Mouse (Mus musculus) embryonic facial prominence, embryonic 14.5 days (tissue): ENCODE results near the gene Ola1. TPM values are rescaled to one million over a fixed set of nuclear protein-coding genes. Genes with fewer than 3 reads are reported as not detected.

Experiments used
- ATAC-seq: fragments of 200-750 bp; cut with Nextera tagmentation; 2 replicates; pipeline ENCODE4 v1.8.0; 2017; ENCODE audit warnings: low read depth, moderate number of reproducible peaks, moderate TSS enrichment
- DNase-seq: peaks from one replicate; pipeline ENCODE4 v3.0.0-alpha.2; 2015; ENCODE audit warnings: low spot score
- H3K27ac ChIP-seq: fragments of 300-500 bp; sonication (generic); replicated peaks from 2 replicates; pipeline ENCODE4 v1.5.1; 2014; ENCODE audit warnings: low read depth, mild to moderate bottlenecking, low read length, moderate library complexity
- H3K27me3 ChIP-seq: fragments of 300-500 bp; sonication (generic); replicated peaks from 2 replicates; pipeline ENCODE4 v1.6.1; 2014; ENCODE audit warnings: low read length; ENCODE audit not compliant: control insufficient read depth, insufficient read depth
- H3K36me3 ChIP-seq: fragments of 300-500 bp; sonication (generic); 2 replicates; pipeline ENCODE4 v1.6.1; 2014; ENCODE audit warnings: low read length, mixed read lengths; ENCODE audit not compliant: control insufficient read depth, insufficient read depth
- H3K4me1 ChIP-seq: fragments of 300-500 bp; sonication (generic); 2 replicates; pipeline ENCODE4 v1.6.1; 2014; ENCODE audit warnings: antibody characterized with exemption, low read length; ENCODE audit not compliant: control insufficient read depth, insufficient read depth
- H3K4me2 ChIP-seq: fragments of 300-500 bp; sonication (generic); 2 replicates; pipeline ENCODE4 v1.6.1; 2014; ENCODE audit warnings: low read depth, mild to moderate bottlenecking, low read length, moderate library complexity, mixed read lengths
- H3K4me3 ChIP-seq: fragments of 300-500 bp; sonication (generic); 2 replicates; pipeline ENCODE4 v1.5.1; 2014; ENCODE audit warnings: low read depth, mild to moderate bottlenecking, low read length
- H3K9ac ChIP-seq: fragments of 300-500 bp; sonication (generic); 2 replicates; pipeline ENCODE4 v1.6.1; 2014; ENCODE audit warnings: low read depth, mild to moderate bottlenecking, low read length, moderate library complexity, mixed read lengths
- H3K9me3 ChIP-seq: fragments of 300-500 bp; sonication (generic); 2 replicates; pipeline ENCODE4 v1.6.1; 2016; ENCODE audit warnings: low read length; ENCODE audit not compliant: control insufficient read depth
- WGBS: fragments of 180-500 bp; shearing (Covaris S2); extraction: QIAGEN DNeasy Blood & Tissue Kit; methylation state at CpG from one replicate; pipeline ENCODE4 v1.1.7; 2014; 5-methylcytosine and 5-hydroxymethylcytosine counted together
- polyA plus RNA-seq: library from polyadenylated mRNA; unstranded; fragments of >200 nt; fragmentation: Nextera tagmentation; extraction: Ambion mirVana; gene quantifications from 2 replicates; pipeline ENCODE4 v1.2.1, GENCODE M21; 2014

Gene Ola1
- polyA plus RNA-seq, 1 experiment from 2014 or later: 90.7 TPM

- Histone ChIP-seq H3K4me2 (no peak overlapping the region), H3K4me1 (no peaks in the 10 kb centered on the region), H3K4me3 (no peak overlapping the region), H3K27me3 (no peaks in the 10 kb centered on the region), H3K9ac (no peak overlapping the region), H3K27ac (no peak overlapping the region), H3K36me3 (no peaks in the 10 kb centered on the region), H3K9me3 (no peaks in the 10 kb centered on the region)
- DNase-seq (peak; percentile 32), ATAC-seq (no peak; the same call in 1 of the 2 replicates)
- 31% methylated on average over 7 of the region's 7 CpGs for WGBS
These were observed 75.8 kb downstream of the Ola1 start for GRCm38 (mm10) chr2:73142832-73143470.

- Histone ChIP-seq H3K36me3 (0 out of 2 replicates have a peak, but pooled peaks cover 6% of the 10 kb centered on the region), H3K4me2 (no peak overlapping the region), H3K4me1 (no peaks in the 10 kb centered on the region), H3K4me3 (no peak overlapping the region), H3K9me3 (no peaks in the 10 kb centered on the region), H3K27ac (no peak overlapping the region), H3K9ac (no peak overlapping the region), H3K27me3 (no peaks in the 10 kb centered on the region)
- no peak for DNase-seq
- 81% methylated on average over 2 of the region's 2 CpGs for WGBS
- no peak for ATAC-seq
These were observed 85.8 kb downstream of the Ola1 start for GRCm38 (mm10) chr2:73132897-73133296.

GRCm38 (mm10) chr2:73127686-73128085 is 91.0 kb downstream of the Ola1 start:
- no peak for ATAC-seq
- Histone ChIP-seq H3K9ac (no peak overlapping the region), H3K36me3 (no peaks in the 10 kb centered on the region), H3K4me2 (no peak overlapping the region), H3K4me1 (no peaks in the 10 kb centered on the region), H3K27ac (no peak overlapping the region), H3K27me3 (no peaks in the 10 kb centered on the region), H3K4me3 (no peak overlapping the region), H3K9me3 (no peaks in the 10 kb centered on the region)
- peak; percentile 16 for DNase-seq
- WGBS: 38% methylated on average over 1 of the region's 1 CpGs

- Histone ChIP-seq H3K9ac (no peak overlapping the region), H3K9me3 (no peaks in the 10 kb centered on the region), H3K4me1 (no peaks in the 10 kb centered on the region), H3K4me3 (no peak overlapping the region), H3K4me2 (no peak overlapping the region), H3K27ac (no peak overlapping the region), H3K36me3 (no peaks in the 10 kb centered on the region), H3K27me3 (no peaks in the 10 kb centered on the region)
- DNase-seq (no peak), ATAC-seq (no peak)
- 80% methylated on average over 2 of the region's 2 CpGs for WGBS
These were observed 99.9 kb downstream of the Ola1 start for GRCm38 (mm10) chr2:73118781-73119180.

- H3K9me3 ChIP-seq: no peaks in the 10 kb centered on the region
- DNase-seq: no peak
- WGBS: 89% methylated on average over 5 of the region's 5 CpGs
- H3K36me3 ChIP-seq: no peaks in the 10 kb centered on the region
- no peak for ATAC-seq
- H3K27ac ChIP-seq: no peak overlapping the region
- no peak overlapping the region for H3K4me2 ChIP-seq
- no peak overlapping the region for H3K4me3 ChIP-seq
- H3K9ac ChIP-seq: no peak overlapping the region
- H3K4me1 ChIP-seq: no peaks in the 10 kb centered on the region
- no peaks in the 10 kb centered on the region for H3K27me3 ChIP-seq
These were observed 111.6 kb downstream of the Ola1 start for GRCm38 (mm10) chr2:73107089-73107488.

- Histone ChIP-seq H3K4me3 (no peak overlapping the region), H3K9ac (no peak overlapping the region), H3K4me1 (no peaks in the 10 kb centered on the region), H3K27me3 (no peaks in the 10 kb centered on the region), H3K4me2 (no peak overlapping the region), H3K27ac (no peak overlapping the region), H3K9me3 (no peaks in the 10 kb centered on the region), H3K36me3 (no peaks in the 10 kb centered on the region)
- no peak for DNase-seq
- WGBS: 71% methylated on average over 3 of the region's 3 CpGs
- ATAC-seq: no peak
These were observed 122.2 kb downstream of the Ola1 start for GRCm38 (mm10) chr2:73096491-73096890.

GRCm38 (mm10) chr2:73095300-73095699 is 123.4 kb downstream of the Ola1 start:
- WGBS: 77% methylated on average over 2 of the region's 2 CpGs
- H3K27me3 ChIP-seq: no peaks in the 10 kb centered on the region
- ATAC-seq: no peak
- no peak overlapping the region for H3K9ac ChIP-seq
- no peak overlapping the region for H3K4me3 ChIP-seq
- peaks cover 5% of the 10 kb centered on the region for H3K4me1 ChIP-seq
- no peaks in the 10 kb centered on the region for H3K9me3 ChIP-seq
- no peak overlapping the region for H3K4me2 ChIP-seq
- no peak overlapping the region for H3K27ac ChIP-seq
- no peak for DNase-seq
- H3K36me3 ChIP-seq: no peaks in the 10 kb centered on the region

GRCm38 (mm10) chr2:73093032-73093431 is 125.7 kb downstream of the Ola1 start:
- no peak for ATAC-seq
- no peak overlapping the region for H3K4me3 ChIP-seq
- no peak overlapping the region for H3K27ac ChIP-seq
- H3K27me3 ChIP-seq: no peaks in the 10 kb centered on the region
- H3K36me3 ChIP-seq: no peaks in the 10 kb centered on the region
- no peak overlapping the region for H3K9ac ChIP-seq
- H3K4me1 ChIP-seq: peaks cover 5% of the 10 kb centered on the region
- no peak for DNase-seq
- H3K9me3 ChIP-seq: no peaks in the 10 kb centered on the region
- 83% methylated on average over 6 of the region's 6 CpGs for WGBS
- no peak overlapping the region for H3K4me2 ChIP-seq

- H3K9ac ChIP-seq: no peak overlapping the region
- H3K4me3 ChIP-seq: no peak overlapping the region
- no peak overlapping the region for H3K27ac ChIP-seq
These were observed 127.4 kb downstream of the Ola1 start for GRCm38 (mm10) chr2:73091302-73091701.

More at GRCm38 (mm10) chr2:73091302-73091701, 127.4 kb downstream of the Ola1 start:
- H3K36me3 ChIP-seq: no peaks in the 10 kb centered on the region
- peak; percentile 54 for DNase-seq
- no peak for ATAC-seq
- H3K9me3 ChIP-seq: no peaks in the 10 kb centered on the region
- WGBS: 70% methylated on average over 8 of the region's 8 CpGs
- no peak overlapping the region for H3K4me2 ChIP-seq
- H3K27me3 ChIP-seq: no peaks in the 10 kb centered on the region
- H3K4me1 ChIP-seq: peaks cover 8% of the 10 kb centered on the region
